Mouse (Mus musculus) liver, adult 2 months (tissue): ENCODE data around the gene Babam2.

Experiments
- CTCF ChIP-seq: fragments of 200-500 bp; IDR thresholded peaks from 2 replicates; pipeline ENCODE4 v1.5.1; 2011; ENCODE audit warnings: low read depth, low read length, control low read depth
- POLR2A ChIP-seq: fragments of 200-500 bp; IDR thresholded peaks from 2 replicates; pipeline ENCODE4 v1.6.1; 2011; ENCODE audit warnings: low read length, control low read depth; ENCODE audit not compliant: insufficient read depth; ENCODE audit errors: extremely low read depth

GRCm38 (mm10) chr5:32127226-32127625 is 429.7 kb downstream of the Babam2 start:
- TF ChIP-seq CTCF (no peak), POLR2A (no peak)
